Mouse (Mus musculus) lung, postnatal 36 days (tissue): Measurements from ENCODE around the gene Nwd1.
"Not testable (repeated sequence)": the region's sequence is repeated elsewhere in the genome, so short reads cannot be mapped to it uniquely, and the experiment has no call there.

Experiments
- DNase-seq: peaks from one replicate; pipeline ENCODE4 v3.0.0; 2022; ENCODE audit warnings: mixed read lengths

Gene Nwd1

GRCm38 (mm10) chr8:72646060-72646767 is at the start of gene Nwd1:
Nwd1 (plus strand) TSS chr8:72646711.
- peak; percentile 76 for DNase-seq

GRCm38 (mm10) chr8:72642885-72643284 is 3.6 kb upstream of the Nwd1 start:
- no peak for DNase-seq

GRCm38 (mm10) chr8:72644601-72645000 is 1.9 kb upstream of the Nwd1 start:
- peak; percentile 16 for DNase-seq

GRCm38 (mm10) chr8:72646768-72647143 is 245 bp downstream of the Nwd1 start:
- no peak for DNase-seq

DNA sequence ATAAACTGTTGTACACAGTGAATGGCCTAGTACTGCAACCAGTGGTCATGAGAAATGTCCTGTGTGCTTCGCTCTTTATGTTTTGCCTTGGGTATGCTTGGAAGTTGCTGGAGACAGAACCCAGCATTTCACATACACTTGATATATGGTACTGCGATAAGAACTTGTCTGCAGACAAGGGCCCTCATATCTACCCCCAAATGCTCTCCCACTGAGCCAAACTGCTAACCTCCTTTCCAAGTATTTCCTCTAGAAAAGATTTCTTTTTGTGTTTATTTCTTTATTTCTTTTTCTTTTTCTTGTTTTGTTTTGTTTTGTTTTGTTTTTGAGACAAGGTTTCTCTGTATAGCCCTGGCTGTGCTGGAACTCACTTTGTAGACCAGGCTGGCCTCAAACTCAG is 4.2 kb downstream of the Nwd1 start:
- DNase-seq, result no peak

GRCm38 (mm10) chr8:72654565-72655521 is 8.3 kb downstream of the Nwd1 start:
- no peak for DNase-seq

GRCm38 (mm10) chr8:72655522-72655912 is 9.0 kb downstream of the Nwd1 start:
- no peak for DNase-seq

DNA sequence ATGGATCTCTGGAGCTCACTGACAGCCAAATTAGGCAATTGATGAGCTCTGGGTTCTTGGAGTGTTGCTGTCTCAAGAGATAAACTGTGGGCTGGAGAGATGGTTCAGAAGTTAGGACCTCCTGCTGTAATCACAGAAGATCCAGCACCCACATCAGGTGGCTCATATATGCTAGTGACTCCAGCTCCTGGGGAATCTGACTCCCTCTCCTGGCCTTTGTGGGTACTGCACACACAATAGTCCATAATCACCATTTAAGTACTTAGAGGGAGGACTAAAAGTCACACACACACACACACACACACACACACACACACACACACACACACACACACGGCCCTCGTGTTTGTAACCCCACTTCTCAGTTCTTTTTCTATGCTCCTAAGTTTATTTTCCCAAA is 13.5 kb downstream of the Nwd1 start:
- DNase-seq, result no peak

- no peak for DNase-seq
Measured at GRCm38 (mm10) chr8:72664107-72664652, 17.7 kb downstream of the Nwd1 start.

DNA sequence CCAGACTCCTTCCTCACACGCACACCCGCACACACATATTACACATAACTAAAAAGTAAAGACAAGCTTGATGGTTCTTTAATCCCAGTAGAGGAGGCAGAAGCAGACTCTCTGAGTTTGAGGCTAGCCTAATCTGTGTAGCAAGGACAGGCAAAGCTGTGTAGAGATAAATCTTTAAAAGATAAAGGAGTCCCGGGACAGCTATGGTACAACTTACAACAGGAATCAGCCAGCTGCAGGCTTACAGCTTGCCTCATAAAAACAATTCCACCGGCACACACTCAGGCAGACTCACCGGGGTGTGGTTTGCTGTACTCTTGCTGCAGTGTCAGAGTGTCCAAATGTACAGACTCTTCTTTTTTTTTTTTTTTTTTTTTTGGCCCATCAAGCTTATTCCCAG is 18.2 kb downstream of the Nwd1 start:
- no peak for DNase-seq

- peak; percentile 20 for DNase-seq
Measured at GRCm38 (mm10) chr8:72665405-72665804, 18.9 kb downstream of the Nwd1 start.

GRCm38 (mm10) chr8:72668925-72669324 is 22.4 kb downstream of the Nwd1 start:
- no peak for DNase-seq

DNA sequence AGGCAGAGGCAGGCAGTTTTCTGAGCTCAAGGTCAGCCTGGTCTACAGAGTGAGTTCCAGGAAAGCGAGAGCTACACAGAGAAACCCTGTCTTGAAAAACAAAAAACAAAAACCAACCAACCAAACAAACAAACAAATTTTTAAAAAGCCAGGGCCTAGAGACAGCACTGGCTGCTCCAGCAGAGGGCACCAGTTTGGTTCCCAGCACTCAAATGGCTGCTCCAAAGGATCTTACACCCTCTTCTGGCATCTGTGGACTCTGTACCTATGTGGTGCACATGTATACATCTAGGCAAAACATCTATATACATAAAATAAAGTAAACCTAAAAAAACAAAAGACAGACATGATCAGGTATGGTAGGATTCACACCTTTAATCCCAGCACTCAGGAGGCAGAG is 26.3 kb downstream of the Nwd1 start:
- no peak for DNase-seq

- no peak for DNase-seq
Measured at GRCm38 (mm10) chr8:72674184-72674583, 27.7 kb downstream of the Nwd1 start.

DNA sequence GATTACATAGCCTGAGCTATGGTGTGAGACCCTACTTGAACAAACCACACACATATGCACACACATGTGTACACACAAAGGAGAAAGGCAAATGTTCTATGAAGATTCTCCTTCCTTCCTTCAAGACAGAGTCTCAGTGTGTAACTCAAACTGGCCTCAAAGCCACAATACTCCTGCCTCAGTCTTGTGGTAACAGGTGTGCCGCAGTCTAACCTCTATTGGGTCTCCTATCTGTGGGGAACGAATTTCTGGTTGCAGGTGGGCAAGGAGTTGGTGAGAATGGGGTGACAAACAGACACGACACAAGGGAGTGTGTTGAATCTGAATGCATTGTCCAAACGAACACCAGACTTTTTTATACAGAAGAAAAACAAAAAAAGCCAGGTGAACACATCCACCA is 29.9 kb downstream of the Nwd1 start:
- no peak for DNase-seq

DNA sequence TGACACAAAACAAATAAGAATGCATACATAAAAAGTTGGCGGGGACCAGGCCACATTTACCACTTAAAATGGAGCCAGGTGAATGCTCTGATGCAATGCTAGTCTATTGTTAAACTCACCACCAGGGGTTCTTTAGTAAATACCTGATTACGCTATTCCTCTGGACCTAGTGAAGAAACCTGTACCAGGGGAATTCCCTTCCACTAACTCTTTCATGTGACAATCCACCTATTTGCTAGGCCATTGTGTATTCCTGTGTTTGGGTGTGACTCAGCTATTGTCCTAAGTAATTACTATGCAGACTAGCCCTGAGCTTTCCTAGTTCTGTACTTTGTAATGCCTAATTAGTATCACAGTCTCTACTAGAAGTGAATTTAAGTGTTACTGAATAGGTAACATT is 30.3 kb downstream of the Nwd1 start:
- not testable (repeated sequence) for DNase-seq

GRCm38 (mm10) chr8:72677331-72677730 is 30.8 kb downstream of the Nwd1 start:
- DNase-seq, result no peak

DNA sequence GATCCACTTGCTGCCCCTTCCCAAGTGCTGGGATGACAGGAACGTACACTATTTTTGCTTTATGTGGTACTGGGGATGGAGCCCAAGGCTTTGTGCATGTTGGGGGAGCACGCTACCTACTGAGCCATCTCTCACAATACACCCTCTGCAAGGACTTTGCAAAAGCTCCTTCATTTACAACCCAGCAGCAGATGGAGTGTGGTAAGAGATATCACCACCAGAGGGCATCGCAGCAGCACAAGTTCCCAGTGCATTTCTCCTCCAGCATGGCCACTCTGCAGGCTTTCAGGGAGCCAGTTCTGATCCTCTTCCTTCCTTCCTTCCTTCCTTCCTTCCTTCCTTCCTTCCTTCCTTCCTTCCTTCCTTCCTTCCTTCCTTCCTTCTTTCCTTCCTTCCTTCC is 33.6 kb downstream of the Nwd1 start:
- peak; percentile 81 for DNase-seq

GRCm38 (mm10) chr8:72682051-72682687 is 35.7 kb downstream of the Nwd1 start:
- DNase-seq, result no peak

DNA sequence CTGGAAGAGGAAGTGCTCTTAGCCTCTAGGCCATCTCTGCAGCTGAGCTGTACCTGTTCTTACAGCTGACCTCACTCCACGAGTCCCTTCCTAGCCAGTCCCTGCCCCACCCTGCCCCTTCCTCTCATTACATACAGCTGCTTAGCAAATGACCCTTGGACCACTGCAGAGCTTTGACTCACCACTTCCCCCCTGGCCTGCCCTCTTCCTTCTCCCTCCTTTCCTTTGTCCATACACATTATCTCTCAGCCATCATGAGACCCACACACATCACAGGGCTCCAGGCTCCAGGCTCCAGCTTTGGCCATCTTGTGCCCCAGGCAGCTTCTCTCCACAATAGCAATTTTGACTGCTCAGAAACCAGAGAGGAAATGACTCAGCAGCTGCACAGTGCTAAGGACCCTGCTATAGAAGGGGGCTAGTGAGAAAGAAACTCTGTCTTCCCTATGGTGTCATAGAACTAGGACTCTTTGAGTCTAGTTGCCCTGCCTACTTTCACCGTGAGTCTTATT is 36.6 kb downstream of the Nwd1 start:
- DNase-seq, result no peak

DNA sequence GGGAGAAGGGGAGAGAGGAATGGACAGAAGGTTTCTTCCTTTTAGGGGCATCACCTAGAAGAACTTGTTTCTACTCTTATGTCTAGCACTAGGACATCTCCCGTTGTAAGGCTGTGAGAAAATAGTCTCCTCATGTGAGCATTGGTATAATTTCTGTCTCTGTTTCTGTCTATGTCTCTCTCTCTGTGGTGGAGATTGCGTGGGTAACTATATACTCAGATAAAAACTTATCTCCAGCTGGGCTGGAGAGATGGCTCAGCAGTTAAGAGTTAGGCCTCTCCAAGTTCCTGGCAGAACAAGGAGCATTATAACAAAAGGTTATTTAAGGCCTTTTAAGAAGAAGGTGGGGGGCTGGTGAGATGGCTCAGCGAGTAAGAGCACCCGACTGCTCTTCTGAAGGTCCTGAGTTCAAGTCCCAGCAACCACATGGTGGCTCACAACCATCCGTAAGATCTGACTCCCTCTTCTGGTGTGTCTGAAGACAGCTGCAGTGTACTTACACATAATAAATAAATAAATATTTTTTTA is 37.1 kb downstream of the Nwd1 start:
- not testable (repeated sequence) for DNase-seq

GRCm38 (mm10) chr8:72698349-72698926 is 51.9 kb downstream of the Nwd1 start:
- no peak for DNase-seq
